Mouse (Mus musculus) small intestine, adult 2 months (tissue): ENCODE measurements around the gene Txnip.

Experiments
- CTCF ChIP-seq: fragments of 200-500 bp; IDR thresholded peaks from 2 replicates; pipeline ENCODE4 v1.5.1; 2012; ENCODE audit warnings: low read depth, mild to moderate bottlenecking, control low read depth, inconsistent platforms, low read length, moderate library complexity, mixed read lengths; ENCODE audit not compliant: insufficient replicate concordance, insufficient read length; ENCODE audit errors: extremely low read depth
- POLR2A ChIP-seq: fragments of 200-500 bp; IDR thresholded peaks from 2 replicates; pipeline ENCODE4 v1.6.1; 2012; ENCODE audit warnings: low read depth, mild to moderate bottlenecking, control low read depth, inconsistent platforms, low read length, moderate library complexity

GRCm38 (mm10) chr3:96559911-96560850, 2.4 kb downstream of the Txnip start:
- no peak for TF ChIP-seq POLR2A
- no peak for TF ChIP-seq CTCF
